8 mouse cellular contexts compared by ENCODE assay signal in genomic region chr9:119352060-119352459, GRCm38 (mm10). TPM values are rescaled to one million over a fixed set of nuclear protein-coding genes. Genes with fewer than 3 reads are reported as not detected.
DNase-seq lines count a peak whose midpoint lies in the region; ATAC-seq lines count a peak whose summit lies in the region.

No protein-coding gene starts in this region.

- intact Hi-C loops in left cerebral cortex, postnatal 25 days (cut with DNase I): loop anchor here (10.0 kb wide), 1 partner anchor 197 kb away; the partner anchor contains the start of genes Acaa1b and Gm47289

- peak; percentile 83 for ATAC-seq in inflammation-experienced regulatory T-cells, adult 6 months

- DNase-seq in adrenal gland, adult (ENCODE audit: inconsistent age in 2 of 2, low spot score in 1 of 2): peak; percentile 80 to 91
- DNase-seq in cerebellum, postnatal 4 days (ENCODE audit: low spot score in 2 of 2): peak; percentile 69 to 80
- peak; percentile 60 for DNase-seq in gastrocnemius, postnatal 25 days
- DNase-seq in left cerebral cortex, postnatal 25 days (ENCODE audit: low spot score in 2 of 2): peak; percentile 60 to 66
- DNase-seq in mesoderm, embryonic 11.5 days (ENCODE audit: low read depth, low spot score): peak; percentile 77
- peak; percentile 68 for DNase-seq in skeletal muscle tissue, adult 2 months (ENCODE audit: low read depth, low spot score)
- DNase-seq in urinary bladder, postnatal 4 days (ENCODE audit: low spot score in 2 of 2): peak; percentile 63 to 82

RNA-seq across cellular contexts. Expression of gene Xylb, which starts 5.1 kb away (rescaled TPM):
- total RNA-seq in gastrocnemius, postnatal 25 days (2021): under 1 TPM; 0.08 to 0.48 TPM
- under 1 TPM in 2 of 3 experiments, not detected in 1; 0.38 to 0.63 TPM for polyA plus RNA-seq in inflammation-experienced regulatory T-cells, adult 6 months (2017; shearing (Covaris generic))
- total RNA-seq in left cerebral cortex, postnatal 25 days (2021): 1 to 10 TPM; 3.3 to 3.8 TPM

RNA-seq across cellular contexts. Expression of gene Myd88, which starts 10.8 kb away (rescaled TPM):
- 1 to 10 TPM; 4.3 to 5.0 TPM for total RNA-seq in gastrocnemius, postnatal 25 days (2021)
- 10 to 100 TPM; 72.5 to 96.3 (median 75.1) TPM for polyA plus RNA-seq in inflammation-experienced regulatory T-cells, adult 6 months (2017; shearing (Covaris generic))
- 1 to 10 TPM; 5.4 to 7.3 TPM for total RNA-seq in left cerebral cortex, postnatal 25 days (2021)

RNA-seq across cellular contexts. Expression of gene Acaa1a, which starts 12.6 kb away (rescaled TPM):
- 10 to 100 TPM; 38.3 to 40.9 TPM for total RNA-seq in gastrocnemius, postnatal 25 days (2021)
- 10 to 100 TPM; 41.3 to 46.9 (median 41.3) TPM for polyA plus RNA-seq in inflammation-experienced regulatory T-cells, adult 6 months (2017; shearing (Covaris generic))
- 10 to 100 TPM; 71.4 to 72.6 TPM for total RNA-seq in left cerebral cortex, postnatal 25 days (2021)

RNA-seq across cellular contexts. Expression of gene Slc22a14, which starts 13.3 kb away (rescaled TPM):
- not detected for total RNA-seq in gastrocnemius, postnatal 25 days (2021)
- polyA plus RNA-seq in inflammation-experienced regulatory T-cells, adult 6 months (2017; shearing (Covaris generic)): not detected
- total RNA-seq in left cerebral cortex, postnatal 25 days (2021): not detected

RNA-seq across cellular contexts. Expression of gene Oxsr1, which starts 29.8 kb away (rescaled TPM):
- 10 to 100 TPM; 42.5 to 43.1 TPM for total RNA-seq in gastrocnemius, postnatal 25 days (2021)
- polyA plus RNA-seq in inflammation-experienced regulatory T-cells, adult 6 months (2017; shearing (Covaris generic)): 1 to 10 TPM; 7.1 to 8.6 (median 8.3) TPM
- 10 to 100 TPM; 28.0 to 31.4 TPM for total RNA-seq in left cerebral cortex, postnatal 25 days (2021)

Comparison
In these comparisons a context has a peak if more than half of its experiments do, and no peak if none do; other contexts are left out.
1. Peak in every context shown above with its lines: DNase-seq and ATAC-seq.